Mouse (Mus musculus): ENCODE data around the gene Stox2. TPM values are rescaled to one million over a fixed set of nuclear protein-coding genes. Genes with fewer than 3 reads are reported as not detected.

The Stox2 gene
- total and polyA plus RNA-seq, 2 experiments from 2014 or later: 39.9 to 85.6 TPM

GRCm38 (mm10) chr8:47240266-47240665, 205.9 kb downstream of the Stox2 start:
- H3K4me3 ChIP-seq (ENCODE audit: low read depth, low read length): no peak overlapping the region
- DNase-seq: no peak
- peak overlapping the region; percentile 58; the same call in 1 of the 2 replicates for H3K4me2 ChIP-seq (ENCODE audit: low read depth)
- H3K27me3 ChIP-seq (ENCODE audit: insufficient read depth, low read length): no peaks in the 10 kb centered on the region
- H3K4me1 ChIP-seq (ENCODE audit: insufficient read depth): peaks cover 32% of the 10 kb centered on the region
- no peak overlapping the region for H3K9ac ChIP-seq
- TF ChIP-seq CTCF (IDR thresholded peaks at IDR 0.05; ENCODE audit: low read depth): no peak
- H3K9me3 ChIP-seq (ENCODE audit: low read length): no peaks in the 10 kb centered on the region
- no peak for ATAC-seq
- no peak overlapping the region for H3K27ac ChIP-seq (ENCODE audit: low read depth, low read length)
- no peaks in the 10 kb centered on the region for H3K36me3 ChIP-seq (ENCODE audit: insufficient read depth)
- 10% methylated on average over 7 of the region's 7 CpGs for WGBS

- Histone ChIP-seq H3K4me1 (ENCODE audit: insufficient read depth) (0 out of 2 replicates have a peak, but pooled peaks cover 5% of the 10 kb centered on the region), H3K4me3 (ENCODE audit: low read depth, low read length) (no peak overlapping the region), H3K9ac (no peak overlapping the region), H3K27ac (ENCODE audit: low read depth, low read length) (no peak overlapping the region), H3K4me2 (ENCODE audit: low read depth) (no peak overlapping the region), H3K36me3 (ENCODE audit: insufficient read depth) (no peaks in the 10 kb centered on the region), H3K9me3 (ENCODE audit: low read length) (no peaks in the 10 kb centered on the region), H3K27me3 (ENCODE audit: insufficient read depth, low read length) (no peaks in the 10 kb centered on the region)
- 42% methylated on average over 3 of the region's 3 CpGs for WGBS
- TF ChIP-seq CTCF (IDR thresholded peaks at IDR 0.05; ENCODE audit: low read depth): no peak
- DNase-seq: no peak
- ATAC-seq: peak; percentile 40; the same call in 1 of the 2 replicates
Measured at GRCm38 (mm10) chr8:47232081-47232480, 214.1 kb downstream of the Stox2 start.

- no peaks in the 10 kb centered on the region for H3K27me3 ChIP-seq (ENCODE audit: insufficient read depth, low read length)
- DNase-seq (no peak), ATAC-seq (no peak)
- no peaks in the 10 kb centered on the region for H3K9me3 ChIP-seq (ENCODE audit: low read length)
- no peak for TF ChIP-seq CTCF (IDR thresholded peaks at IDR 0.05; ENCODE audit: low read depth)
- WGBS: 83% methylated on average over 5 of the region's 5 CpGs
- no peak overlapping the region for H3K4me2 ChIP-seq (ENCODE audit: low read depth)
- no peaks in the 10 kb centered on the region for H3K36me3 ChIP-seq (ENCODE audit: insufficient read depth)
- H3K9ac ChIP-seq: no peak overlapping the region
- no peak overlapping the region for H3K4me3 ChIP-seq (ENCODE audit: low read depth, low read length)
- H3K27ac ChIP-seq (ENCODE audit: low read depth, low read length): no peak overlapping the region
- 0 out of 2 replicates have a peak, but pooled peaks cover 5% of the 10 kb centered on the region for H3K4me1 ChIP-seq (ENCODE audit: insufficient read depth)
Measured at GRCm38 (mm10) chr8:47230057-47230456, 216.1 kb downstream of the Stox2 start.

GRCm38 (mm10) chr8:47221851-47222250, 224.3 kb downstream of the Stox2 start:
- WGBS: 85% methylated on average over 5 of the region's 5 CpGs
- ATAC-seq (no peak), DNase-seq (no peak)
- H3K9ac ChIP-seq: no peak overlapping the region
- H3K4me3 ChIP-seq (ENCODE audit: low read depth, low read length): no peak overlapping the region
- H3K36me3 ChIP-seq (ENCODE audit: insufficient read depth): no peaks in the 10 kb centered on the region
- no peaks in the 10 kb centered on the region for H3K27me3 ChIP-seq (ENCODE audit: insufficient read depth, low read length)
- TF ChIP-seq CTCF (IDR thresholded peaks at IDR 0.05; ENCODE audit: low read depth): no peak
- H3K27ac ChIP-seq (ENCODE audit: low read depth, low read length): no peak overlapping the region
- no peak overlapping the region for H3K4me2 ChIP-seq (ENCODE audit: low read depth)
- no peaks in the 10 kb centered on the region for H3K9me3 ChIP-seq (ENCODE audit: low read length)
- H3K4me1 ChIP-seq (ENCODE audit: insufficient read depth): peaks cover 10% of the 10 kb centered on the region; the same call in 1 of the 2 replicates

- WGBS: 54% methylated on average over 10 of the region's 10 CpGs
- no peak for TF ChIP-seq CTCF (IDR thresholded peaks at IDR 0.05; ENCODE audit: low read depth)
- Histone ChIP-seq H3K27me3 (ENCODE audit: insufficient read depth, low read length) (no peaks in the 10 kb centered on the region), H3K36me3 (ENCODE audit: insufficient read depth) (no peaks in the 10 kb centered on the region), H3K9ac (no peak overlapping the region), H3K4me1 (ENCODE audit: insufficient read depth) (peaks cover 10% of the 10 kb centered on the region; the same call in 1 of the 2 replicates), H3K4me2 (ENCODE audit: low read depth) (no peak overlapping the region), H3K9me3 (ENCODE audit: low read length) (no peaks in the 10 kb centered on the region), H3K27ac (ENCODE audit: low read depth, low read length) (no peak overlapping the region), H3K4me3 (ENCODE audit: low read depth, low read length) (no peak overlapping the region)
- no peak for DNase-seq
- ATAC-seq: no peak
Measured at GRCm38 (mm10) chr8:47221191-47221590, 225.0 kb downstream of the Stox2 start.

GRCm38 (mm10) chr8:47220390-47220789, 225.8 kb downstream of the Stox2 start:
- Histone ChIP-seq H3K9ac (no peak overlapping the region), H3K4me3 (ENCODE audit: low read depth, low read length) (no peak overlapping the region), H3K4me1 (ENCODE audit: insufficient read depth) (peaks cover 10% of the 10 kb centered on the region; the same call in 1 of the 2 replicates), H3K36me3 (ENCODE audit: insufficient read depth) (no peaks in the 10 kb centered on the region), H3K4me2 (ENCODE audit: low read depth) (no peak overlapping the region), H3K9me3 (ENCODE audit: low read length) (no peaks in the 10 kb centered on the region), H3K27ac (ENCODE audit: low read depth, low read length) (no peak overlapping the region), H3K27me3 (ENCODE audit: insufficient read depth, low read length) (no peaks in the 10 kb centered on the region)
- DNase-seq (no peak), ATAC-seq (no peak)
- no peak for TF ChIP-seq CTCF (IDR thresholded peaks at IDR 0.05; ENCODE audit: low read depth)
- 54% methylated on average over 5 of the region's 5 CpGs for WGBS

GRCm38 (mm10) chr8:47218536-47218935, 227.6 kb downstream of the Stox2 start:
- peak; percentile 48 for ATAC-seq
- Histone ChIP-seq H3K4me2 (ENCODE audit: low read depth) (no peak overlapping the region), H3K9ac (peak overlapping the region; percentile 0; the same call in 1 of the 2 replicates), H3K4me1 (ENCODE audit: insufficient read depth) (peaks cover 10% of the 10 kb centered on the region; the same call in 1 of the 2 replicates), H3K36me3 (ENCODE audit: insufficient read depth) (no peaks in the 10 kb centered on the region), H3K27ac (ENCODE audit: low read depth, low read length) (peak overlapping the region; percentile 72), H3K4me3 (ENCODE audit: low read depth, low read length) (no peak overlapping the region), H3K27me3 (ENCODE audit: insufficient read depth, low read length) (no peaks in the 10 kb centered on the region), H3K9me3 (ENCODE audit: low read length) (no peaks in the 10 kb centered on the region)
- WGBS: 19% methylated on average over 6 of the region's 6 CpGs
- TF ChIP-seq CTCF (IDR thresholded peaks at IDR 0.05; ENCODE audit: low read depth): no peak
- peak; percentile 31 for DNase-seq
